Mouse (Mus musculus): Measurements from ENCODE around the gene Gm49369. TPM values are rescaled to one million over a fixed set of nuclear protein-coding genes. Genes with fewer than 3 reads are reported as not detected.

Gene Gm49369
- polyA plus RNA-seq, 1 experiment from 2014 or later, result 4.4 TPM

- no peaks in the 10 kb centered on the region for H3K9me3 ChIP-seq
- H3K4me1 ChIP-seq, result peaks cover 13% of the 10 kb centered on the region
- no peak overlapping the region for H3K9ac ChIP-seq
- H3K4me3 ChIP-seq, result no peak overlapping the region
- H3K27ac ChIP-seq, result no peak overlapping the region
- WGBS, result 78% methylated on average over 3 of the region's 3 CpGs
- H3K36me3 ChIP-seq (replicated peaks), result no peaks in the 10 kb centered on the region
- ATAC-seq (replicated peaks), result no peak
- no peaks in the 10 kb centered on the region for H3K27me3 ChIP-seq (replicated peaks)
- H3K4me2 ChIP-seq, result no peak overlapping the region
These were observed 8.6 kb upstream of the Gm49369 start for GRCm38 (mm10) chr7:142391108-142391507.

- H3K9ac ChIP-seq, result no peak overlapping the region
- no peaks in the 10 kb centered on the region for H3K27me3 ChIP-seq (replicated peaks)
- no peak overlapping the region for H3K27ac ChIP-seq
- WGBS, result 86% methylated on average over 3 of the region's 3 CpGs
- no peaks in the 10 kb centered on the region for H3K9me3 ChIP-seq
- H3K4me1 ChIP-seq, result peaks cover 19% of the 10 kb centered on the region
- no peak overlapping the region for H3K4me3 ChIP-seq
- H3K36me3 ChIP-seq (replicated peaks), result no peaks in the 10 kb centered on the region
- ATAC-seq (replicated peaks), result no peak
- no peak overlapping the region for H3K4me2 ChIP-seq
These were observed 7.6 kb upstream of the Gm49369 start for GRCm38 (mm10) chr7:142389961-142390650.

GRCm38 (mm10) chr7:142388740-142389139 is 6.3 kb upstream of the Gm49369 start:
- Histone ChIP-seq H3K9me3 (no peaks in the 10 kb centered on the region), H3K27ac (no peak overlapping the region), H3K36me3 (replicated peaks) (peaks cover under 1% of the 10 kb centered on the region; the same call in 1 of the 2 replicates), H3K4me2 (no peak overlapping the region), H3K4me1 (peaks cover 19% of the 10 kb centered on the region), H3K27me3 (replicated peaks) (no peaks in the 10 kb centered on the region), H3K9ac (no peak overlapping the region), H3K4me3 (no peak overlapping the region)
- ATAC-seq (replicated peaks), result no peak
- WGBS, result 97% methylated on average over 2 of the region's 2 CpGs

GRCm38 (mm10) chr7:142388198-142388597 is 5.7 kb upstream of the Gm49369 start:
- peak; percentile 59; the same call in 1 of the 2 replicates for ATAC-seq (replicated peaks)
- peak overlapping the region; percentile 91 for H3K4me3 ChIP-seq

GRCm38 (mm10) chr7:142387419-142388148 is 5.1 kb upstream of the Gm49369 start, which contains the start of gene Ctsd:
Ctsd (minus strand) TSS chr7:142388038.
- no peaks in the 10 kb centered on the region for H3K27me3 ChIP-seq (replicated peaks)
- H3K27ac ChIP-seq, result peak within 1 kb of the TSS; percentile 75
- peak within 1 kb of the TSS; percentile 81 for H3K4me2 ChIP-seq
- peaks cover 19% of the 10 kb centered on the region for H3K4me1 ChIP-seq
- no peaks in the 10 kb centered on the region for H3K9me3 ChIP-seq
- peaks cover 11% of the 10 kb centered on the region for H3K36me3 ChIP-seq (replicated peaks)
- WGBS, result under 1% methylated on average over 55 of the region's 55 CpGs
- peak within 1 kb of the TSS; percentile 91 for H3K4me3 ChIP-seq
- ATAC-seq (replicated peaks), result peak; percentile 97
- H3K9ac ChIP-seq, result peak within 1 kb of the TSS; percentile 83

More at GRCm38 (mm10) chr7:142388198-142388597, 5.7 kb upstream of the Gm49369 start:
- Histone ChIP-seq H3K9me3 (no peaks in the 10 kb centered on the region), H3K4me1 (peaks cover 19% of the 10 kb centered on the region), H3K27me3 (replicated peaks) (no peaks in the 10 kb centered on the region), H3K36me3 (replicated peaks) (peaks cover 6% of the 10 kb centered on the region), H3K4me2 (peak overlapping the region; percentile 81), H3K27ac (peak overlapping the region; percentile 75), H3K9ac (peak overlapping the region; percentile 83)
- WGBS, result 87% methylated on average over 1 of the region's 1 CpGs

GRCm38 (mm10) chr7:142386621-142387201 is 4.2 kb upstream of the Gm49369 start:
- H3K4me2 ChIP-seq, result peak overlapping the region; percentile 81
- 0 out of 2 replicates have a peak, but pooled peaks have one; percentile 2 for ATAC-seq (replicated peaks)
- H3K27me3 ChIP-seq (replicated peaks), result no peaks in the 10 kb centered on the region
- H3K4me3 ChIP-seq, result peak overlapping the region; percentile 91
- H3K9ac ChIP-seq, result peak overlapping the region; percentile 83
- H3K36me3 ChIP-seq (replicated peaks), result peaks cover 19% of the 10 kb centered on the region
- no peak overlapping the region for H3K27ac ChIP-seq
- peaks cover 19% of the 10 kb centered on the region for H3K4me1 ChIP-seq
- no peaks in the 10 kb centered on the region for H3K9me3 ChIP-seq
- WGBS, result 68% methylated on average over 6 of the region's 6 CpGs

GRCm38 (mm10) chr7:142385742-142386403 is 3.4 kb upstream of the Gm49369 start:
- H3K27ac ChIP-seq, result no peak overlapping the region
- peaks cover 25% of the 10 kb centered on the region for H3K36me3 ChIP-seq (replicated peaks)
- H3K4me2 ChIP-seq, result peak overlapping the region; percentile 81
- WGBS, result 92% methylated on average over 3 of the region's 3 CpGs
- H3K4me3 ChIP-seq, result 0 out of 2 replicates have a peak overlapping the region, but pooled peaks have one; percentile 91
- H3K9me3 ChIP-seq, result no peaks in the 10 kb centered on the region
- H3K9ac ChIP-seq, result no peak overlapping the region
- peaks cover 19% of the 10 kb centered on the region for H3K4me1 ChIP-seq
- H3K27me3 ChIP-seq (replicated peaks), result no peaks in the 10 kb centered on the region
- no peak for ATAC-seq (replicated peaks)

GRCm38 (mm10) chr7:142384306-142384705 is 1.8 kb upstream of the Gm49369 start:
- ATAC-seq (replicated peaks), result no peak
- H3K4me2 ChIP-seq, result no peak overlapping the region
- no peak overlapping the region for H3K27ac ChIP-seq
- no peak overlapping the region for H3K4me3 ChIP-seq
- peaks cover 19% of the 10 kb centered on the region for H3K4me1 ChIP-seq
- WGBS, result 91% methylated on average over 10 of the region's 10 CpGs
- H3K9me3 ChIP-seq, result no peaks in the 10 kb centered on the region
- peaks cover 41% of the 10 kb centered on the region for H3K36me3 ChIP-seq (replicated peaks)
- H3K27me3 ChIP-seq (replicated peaks), result no peaks in the 10 kb centered on the region
- H3K9ac ChIP-seq, result no peak overlapping the region

- peaks cover 56% of the 10 kb centered on the region for H3K36me3 ChIP-seq (replicated peaks)
- peaks cover 7% of the 10 kb centered on the region for H3K4me1 ChIP-seq
- H3K9ac ChIP-seq, result no peak overlapping the region
- no peaks in the 10 kb centered on the region for H3K27me3 ChIP-seq (replicated peaks)
- no peak overlapping the region for H3K4me2 ChIP-seq
- no peak overlapping the region for H3K27ac ChIP-seq
- 91% methylated on average over 4 of the region's 4 CpGs for WGBS
- H3K4me3 ChIP-seq, result no peak overlapping the region
- ATAC-seq (replicated peaks), result no peak
- H3K9me3 ChIP-seq, result no peaks in the 10 kb centered on the region
These were observed 1.3 kb downstream of the Gm49369 start for GRCm38 (mm10) chr7:142381175-142381574.

- H3K4me1 ChIP-seq, result no peaks in the 10 kb centered on the region
- H3K4me3 ChIP-seq, result no peak overlapping the region
- no peak overlapping the region for H3K4me2 ChIP-seq
- H3K36me3 ChIP-seq (replicated peaks), result peaks cover 63% of the 10 kb centered on the region
- no peaks in the 10 kb centered on the region for H3K9me3 ChIP-seq
- no peak overlapping the region for H3K27ac ChIP-seq
- WGBS, result 88% methylated on average over 6 of the region's 6 CpGs
- no peak for ATAC-seq (replicated peaks)
- H3K9ac ChIP-seq, result no peak overlapping the region
- H3K27me3 ChIP-seq (replicated peaks), result no peaks in the 10 kb centered on the region
These were observed 3.3 kb downstream of the Gm49369 start for GRCm38 (mm10) chr7:142379186-142379585.

GRCm38 (mm10) chr7:142377233-142377925 is 5.1 kb downstream of the Gm49369 start:
- H3K4me2 ChIP-seq, result no peak overlapping the region
- WGBS, result 92% methylated on average over 14 of the region's 14 CpGs
- H3K36me3 ChIP-seq (replicated peaks), result peaks cover 50% of the 10 kb centered on the region

More at GRCm38 (mm10) chr7:142377233-142377925, 5.1 kb downstream of the Gm49369 start:
- H3K4me3 ChIP-seq, result no peak overlapping the region
- no peak overlapping the region for H3K27ac ChIP-seq
- no peak overlapping the region for H3K9ac ChIP-seq
- H3K27me3 ChIP-seq (replicated peaks), result peaks cover 4% of the 10 kb centered on the region; the same call in 1 of the 2 replicates
- ATAC-seq (replicated peaks), result no peak
- H3K9me3 ChIP-seq, result no peaks in the 10 kb centered on the region
- peaks cover 2% of the 10 kb centered on the region for H3K4me1 ChIP-seq

Measured in midbrain, embryonic 15.5 days (tissue).